Mouse (Mus musculus) forebrain, embryonic 11.5 days (tissue): ENCODE measurements around the gene Galnt15. TPM values are rescaled to one million over a fixed set of nuclear protein-coding genes. Genes with fewer than 3 reads are reported as not detected.

ENCODE experiments used
- ATAC-seq: fragments of 200-750 bp; cut with Nextera tagmentation; replicated peaks from 2 replicates; pipeline ENCODE4 v1.8.0; 2017; ENCODE audit warnings: moderate TSS enrichment; ENCODE audit not compliant: low FRiP score
- DNase-seq: peaks from one replicate; pipeline ENCODE4 v3.0.0-alpha.2; 2017; ENCODE audit warnings: low spot score
- H3K27ac ChIP-seq: fragments of 300-500 bp; sonication (generic); 2 replicates; pipeline ENCODE4 v1.5.1; 2014; ENCODE audit warnings: low read depth, low read length
- H3K27me3 ChIP-seq: fragments of 300-500 bp; sonication (generic); 2 replicates; pipeline ENCODE4 v1.6.1; 2014; ENCODE audit warnings: mild to moderate bottlenecking, low read length, mixed read lengths; ENCODE audit not compliant: control insufficient read depth, insufficient read depth
- H3K36me3 ChIP-seq: fragments of 300-500 bp; sonication (generic); 2 replicates; pipeline ENCODE4 v1.6.1; 2014; ENCODE audit warnings: mild to moderate bottlenecking, low read length, moderate library complexity, mixed read lengths; ENCODE audit not compliant: control insufficient read depth, insufficient read depth
- H3K4me1 ChIP-seq: fragments of 300-500 bp; sonication (generic); replicated peaks from 2 replicates; pipeline ENCODE4 v1.6.1; 2014; ENCODE audit warnings: low read length, mixed read lengths; ENCODE audit not compliant: control insufficient read depth, insufficient read depth
- H3K4me2 ChIP-seq: fragments of 300-500 bp; sonication (generic); 2 replicates; pipeline ENCODE4 v1.6.1; 2014; ENCODE audit warnings: low read depth, mild to moderate bottlenecking, low read length, moderate library complexity, mixed read lengths; ENCODE audit not compliant: severe bottlenecking
- H3K4me3 ChIP-seq: fragments of 300-500 bp; sonication (generic); 2 replicates; pipeline ENCODE4 v1.5.1; 2014; ENCODE audit warnings: low read depth, low read length
- H3K9ac ChIP-seq: fragments of 300-500 bp; sonication (generic); 2 replicates; pipeline ENCODE4 v1.6.1; 2014; ENCODE audit warnings: low read length
- H3K9me3 ChIP-seq: fragments of 300-500 bp; sonication (generic); 2 replicates; pipeline ENCODE4 v1.6.1; 2016; ENCODE audit warnings: low read length, mixed read lengths; ENCODE audit not compliant: control insufficient read depth
- WGBS: fragments of 180-500 bp; shearing (Covaris S2); extraction: QIAGEN DNeasy Blood & Tissue Kit; methylation state at CpG from one replicate; pipeline ENCODE4 v1.1.7; 2014; 5-methylcytosine and 5-hydroxymethylcytosine counted together
- polyA plus RNA-seq: library from polyadenylated mRNA; unstranded; fragments of >200 nt; fragmentation: Nextera tagmentation; extraction: Ambion mirVana; gene quantifications from 2 replicates; pipeline ENCODE4 v1.2.1, GENCODE M21; 2014

Galnt15 gene
- polyA plus RNA-seq = 0.05 TPM in 2 replicates

- Histone ChIP-seq H3K4me3 (no peak within 1 kb of the TSS), H3K27me3 (no peaks in the 10 kb centered on the region), H3K36me3 (no peaks in the 10 kb centered on the region), H3K27ac (no peak within 1 kb of the TSS), H3K4me2 (no peak within 1 kb of the TSS), H3K9me3 (no peaks in the 10 kb centered on the region), H3K9ac (no peak within 1 kb of the TSS), H3K4me1 (no peaks in the 10 kb centered on the region)
- 21% methylated on average over 9 of the region's 9 CpGs for WGBS
- ATAC-seq = no peak
- no peak for DNase-seq
Observed at GRCm38 (mm10) chr14:32028681-32029091, at the start of gene Galnt15. TSS of gene Galnt15 (plus strand) at chr14:32028989.

GRCm38 (mm10) chr14:31994021-31994420, 34.8 kb upstream of the Galnt15 start:
- ATAC-seq = no peak
- no peak overlapping the region for H3K4me2 ChIP-seq
- H3K27me3 ChIP-seq = no peaks in the 10 kb centered on the region
- DNase-seq = no peak
- WGBS = 62% methylated on average over 8 of the region's 8 CpGs
- no peaks in the 10 kb centered on the region for H3K4me1 ChIP-seq
- H3K9me3 ChIP-seq = no peaks in the 10 kb centered on the region
- no peak overlapping the region for H3K9ac ChIP-seq
- H3K4me3 ChIP-seq = no peak overlapping the region
- H3K36me3 ChIP-seq = no peaks in the 10 kb centered on the region
- no peak overlapping the region for H3K27ac ChIP-seq

GRCm38 (mm10) chr14:32000941-32001340, 27.8 kb upstream of the Galnt15 start:
- ATAC-seq = no peak
- DNase-seq = no peak
- no peaks in the 10 kb centered on the region for H3K27me3 ChIP-seq
- no peak overlapping the region for H3K27ac ChIP-seq
- no peak overlapping the region for H3K9ac ChIP-seq
- no peak overlapping the region for H3K4me3 ChIP-seq
- no peaks in the 10 kb centered on the region for H3K4me1 ChIP-seq
- no peaks in the 10 kb centered on the region for H3K36me3 ChIP-seq
- H3K9me3 ChIP-seq = no peaks in the 10 kb centered on the region
- H3K4me2 ChIP-seq = no peak overlapping the region
- WGBS = 87% methylated on average over 7 of the region's 7 CpGs

GRCm38 (mm10) chr14:32002502-32003338, 26.1 kb upstream of the Galnt15 start:
- H3K4me2 ChIP-seq = no peak overlapping the region
- DNase-seq (no peak), ATAC-seq (no peak)
- H3K36me3 ChIP-seq = no peaks in the 10 kb centered on the region
- no peaks in the 10 kb centered on the region for H3K27me3 ChIP-seq
- no peak overlapping the region for H3K4me3 ChIP-seq
- no peaks in the 10 kb centered on the region for H3K9me3 ChIP-seq
- no peak overlapping the region for H3K27ac ChIP-seq
- WGBS = 77% methylated on average over 15 of the region's 15 CpGs
- H3K9ac ChIP-seq = no peak overlapping the region
- no peaks in the 10 kb centered on the region for H3K4me1 ChIP-seq

DNA sequence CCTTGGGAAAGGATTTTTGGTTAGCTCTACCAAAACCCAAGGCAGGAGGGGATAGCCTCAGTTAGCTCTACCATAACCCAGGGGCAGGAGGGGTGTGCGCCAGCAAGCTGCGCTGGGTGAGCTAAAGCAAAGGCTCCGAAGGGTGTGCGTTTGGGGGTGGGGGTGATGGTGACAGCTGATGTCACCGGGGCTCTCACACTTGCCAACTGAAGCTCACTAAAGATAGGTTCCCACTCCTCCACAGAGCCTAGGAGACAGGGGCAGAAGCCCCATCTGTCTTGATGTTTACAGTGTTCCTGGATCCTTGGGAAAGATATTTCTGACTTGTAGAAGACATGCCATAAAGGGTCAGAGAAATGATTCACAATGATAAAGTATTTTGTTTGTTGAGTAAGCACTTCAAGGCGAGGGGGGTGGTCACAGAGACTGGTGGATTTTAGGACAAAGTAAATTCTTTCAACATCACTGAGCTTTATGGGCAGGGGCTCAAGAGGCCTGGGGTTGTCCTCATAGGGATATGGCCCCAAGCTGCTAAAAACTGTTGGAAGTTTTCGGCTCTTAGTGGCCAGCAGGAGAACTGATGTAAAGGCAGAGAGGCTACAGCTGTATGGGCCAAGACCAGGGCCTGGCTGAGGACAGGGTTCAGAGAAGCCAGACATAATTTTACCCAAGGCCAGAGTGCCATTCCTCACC, 24.7 kb upstream of the Galnt15 start:
- DNase-seq (no peak), ATAC-seq (no peak)
- H3K4me2 ChIP-seq = no peak overlapping the region
- no peaks in the 10 kb centered on the region for H3K9me3 ChIP-seq
- H3K4me1 ChIP-seq = no peaks in the 10 kb centered on the region
- no peak overlapping the region for H3K4me3 ChIP-seq
- H3K36me3 ChIP-seq = no peaks in the 10 kb centered on the region
- H3K27ac ChIP-seq = no peak overlapping the region
- WGBS = 82% methylated on average over 7 of the region's 7 CpGs
- H3K9ac ChIP-seq = no peak overlapping the region
- H3K27me3 ChIP-seq = no peaks in the 10 kb centered on the region

GRCm38 (mm10) chr14:32005673-32006261, 23.0 kb upstream of the Galnt15 start:
- no peak overlapping the region for H3K9ac ChIP-seq
- DNase-seq (no peak), ATAC-seq (no peak)
- H3K4me1 ChIP-seq = no peaks in the 10 kb centered on the region
- WGBS = 90% methylated on average over 9 of the region's 9 CpGs
- H3K9me3 ChIP-seq = no peaks in the 10 kb centered on the region
- H3K27me3 ChIP-seq = no peaks in the 10 kb centered on the region
- H3K4me2 ChIP-seq = no peak overlapping the region
- no peak overlapping the region for H3K27ac ChIP-seq
- H3K4me3 ChIP-seq = no peak overlapping the region
- no peaks in the 10 kb centered on the region for H3K36me3 ChIP-seq

DNA sequence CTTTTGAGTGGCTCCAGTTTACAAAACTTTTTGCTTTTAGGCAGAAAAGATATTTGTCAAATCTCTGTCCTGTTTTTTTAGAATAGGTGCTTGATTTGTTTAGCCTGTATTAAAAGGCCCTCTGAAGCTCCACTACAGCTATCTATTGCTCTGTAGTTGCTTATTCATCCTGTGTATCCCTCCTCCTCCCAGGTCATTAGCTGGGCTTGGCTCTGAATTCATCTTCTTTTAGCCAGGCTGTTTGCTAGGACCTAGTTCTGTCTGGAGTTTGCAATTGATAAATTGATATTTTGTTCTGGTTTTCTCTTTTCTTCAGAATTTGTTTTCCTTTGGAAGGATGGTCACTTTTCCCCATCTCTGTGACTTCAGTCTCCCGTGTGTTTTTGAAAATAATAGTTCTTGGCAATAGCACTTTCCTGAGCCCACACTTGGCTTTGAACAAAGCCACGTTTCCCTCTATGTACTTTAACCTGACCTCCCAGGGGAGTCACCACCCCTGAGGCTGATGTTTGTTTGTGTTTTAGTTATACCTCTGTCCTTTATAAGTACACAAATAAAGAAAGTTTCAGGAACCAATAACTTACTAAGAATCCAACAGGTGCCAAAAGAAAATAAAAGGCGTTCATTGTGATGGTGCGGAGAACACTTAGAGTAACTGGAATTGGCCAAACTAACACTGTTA, 21.0 kb upstream of the Galnt15 start:
- no peak for ATAC-seq
- DNase-seq = no peak
- 88% methylated on average over 4 of the region's 4 CpGs for WGBS

GRCm38 (mm10) chr14:32009715-32010114, 19.1 kb upstream of the Galnt15 start:
- DNase-seq = no peak
- H3K9me3 ChIP-seq = no peaks in the 10 kb centered on the region
- no peak for ATAC-seq
- 87% methylated on average over 2 of the region's 2 CpGs for WGBS
- H3K27me3 ChIP-seq = no peaks in the 10 kb centered on the region
- no peak overlapping the region for H3K27ac ChIP-seq
- no peaks in the 10 kb centered on the region for H3K36me3 ChIP-seq
- no peak overlapping the region for H3K4me3 ChIP-seq
- H3K4me1 ChIP-seq = no peaks in the 10 kb centered on the region
- no peak overlapping the region for H3K4me2 ChIP-seq
- H3K9ac ChIP-seq = no peak overlapping the region

More for the DNA sequence above, 21.0 kb upstream of the Galnt15 start:
- H3K27ac ChIP-seq = no peak overlapping the region
- H3K9me3 ChIP-seq = no peaks in the 10 kb centered on the region
- no peak overlapping the region for H3K9ac ChIP-seq
- no peaks in the 10 kb centered on the region for H3K27me3 ChIP-seq
- H3K4me2 ChIP-seq = no peak overlapping the region
- no peaks in the 10 kb centered on the region for H3K36me3 ChIP-seq
- H3K4me1 ChIP-seq = no peaks in the 10 kb centered on the region
- H3K4me3 ChIP-seq = no peak overlapping the region
